Mouse (Mus musculus) forebrain, embryonic 11.5 days (tissue): ENCODE data around the gene Tnnc2. TPM values are rescaled to one million over a fixed set of nuclear protein-coding genes. Genes with fewer than 3 reads are reported as not detected.

Experiments
- ATAC-seq: fragments of 200-750 bp; cut with Nextera tagmentation; replicated peaks from 2 replicates; pipeline ENCODE4 v1.8.0; 2017; ENCODE audit warnings: moderate TSS enrichment; ENCODE audit not compliant: low FRiP score
- DNase-seq: peaks from one replicate; pipeline ENCODE4 v3.0.0-alpha.2; 2017; ENCODE audit warnings: low spot score
- H3K27ac ChIP-seq: fragments of 300-500 bp; sonication (generic); 2 replicates; pipeline ENCODE4 v1.5.1; 2014; ENCODE audit warnings: low read depth, low read length
- H3K27me3 ChIP-seq: fragments of 300-500 bp; sonication (generic); 2 replicates; pipeline ENCODE4 v1.6.1; 2014; ENCODE audit warnings: mild to moderate bottlenecking, low read length, mixed read lengths; ENCODE audit not compliant: control insufficient read depth, insufficient read depth
- H3K36me3 ChIP-seq: fragments of 300-500 bp; sonication (generic); 2 replicates; pipeline ENCODE4 v1.6.1; 2014; ENCODE audit warnings: mild to moderate bottlenecking, low read length, moderate library complexity, mixed read lengths; ENCODE audit not compliant: control insufficient read depth, insufficient read depth
- H3K4me1 ChIP-seq: fragments of 300-500 bp; sonication (generic); replicated peaks from 2 replicates; pipeline ENCODE4 v1.6.1; 2014; ENCODE audit warnings: low read length, mixed read lengths; ENCODE audit not compliant: control insufficient read depth, insufficient read depth
- H3K4me2 ChIP-seq: fragments of 300-500 bp; sonication (generic); 2 replicates; pipeline ENCODE4 v1.6.1; 2014; ENCODE audit warnings: low read depth, mild to moderate bottlenecking, low read length, moderate library complexity, mixed read lengths; ENCODE audit not compliant: severe bottlenecking
- H3K4me3 ChIP-seq: fragments of 300-500 bp; sonication (generic); 2 replicates; pipeline ENCODE4 v1.5.1; 2014; ENCODE audit warnings: low read depth, low read length
- H3K9ac ChIP-seq: fragments of 300-500 bp; sonication (generic); 2 replicates; pipeline ENCODE4 v1.6.1; 2014; ENCODE audit warnings: low read length
- H3K9me3 ChIP-seq: fragments of 300-500 bp; sonication (generic); 2 replicates; pipeline ENCODE4 v1.6.1; 2016; ENCODE audit warnings: low read length, mixed read lengths; ENCODE audit not compliant: control insufficient read depth
- WGBS: fragments of 180-500 bp; shearing (Covaris S2); extraction: QIAGEN DNeasy Blood & Tissue Kit; methylation state at CpG from one replicate; pipeline ENCODE4 v1.1.7; 2014; 5-methylcytosine and 5-hydroxymethylcytosine counted together
- polyA plus RNA-seq: library from polyadenylated mRNA; unstranded; fragments of >200 nt; fragmentation: Nextera tagmentation; extraction: Ambion mirVana; gene quantifications from 2 replicates; pipeline ENCODE4 v1.2.1, GENCODE M21; 2014

The Tnnc2 gene
- polyA plus RNA-seq, 1 experiment from 2014 or later = not detected

DNA sequence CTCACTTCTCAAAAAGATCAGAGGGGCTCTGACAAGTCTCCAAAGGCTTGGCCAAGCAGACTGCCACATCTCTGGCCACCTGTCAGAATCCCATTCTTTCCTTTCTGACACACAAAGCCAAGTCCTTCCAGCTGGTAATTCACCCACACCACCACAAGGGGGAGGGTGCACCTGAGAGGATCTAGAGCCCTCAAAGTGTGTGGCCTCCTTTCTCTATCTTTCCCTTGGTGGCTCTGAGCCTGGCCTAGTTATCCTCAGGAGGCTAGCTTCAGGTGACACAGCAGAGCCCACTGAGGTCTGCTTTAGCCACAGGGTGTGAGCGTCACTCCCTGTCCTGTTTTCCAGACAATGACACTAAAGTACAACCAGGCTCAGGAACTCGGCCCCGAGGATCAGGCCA, 13.5 kb upstream of the Tnnc2 start:
- H3K27ac ChIP-seq = no peak overlapping the region
- 0 out of 2 replicates have a peak, but pooled peaks have one; percentile 26 for ATAC-seq
- no peak overlapping the region for H3K4me2 ChIP-seq
- WGBS = 87% methylated on average over 3 of the region's 3 CpGs
- H3K9me3 ChIP-seq = no peaks in the 10 kb centered on the region
- DNase-seq = peak; percentile 81
- H3K27me3 ChIP-seq = no peaks in the 10 kb centered on the region
- no peak overlapping the region for H3K4me3 ChIP-seq
- H3K36me3 ChIP-seq = peaks cover 4% of the 10 kb centered on the region; the same call in 1 of the 2 replicates
- no peak overlapping the region for H3K9ac ChIP-seq
- H3K4me1 ChIP-seq = no peaks in the 10 kb centered on the region

DNA sequence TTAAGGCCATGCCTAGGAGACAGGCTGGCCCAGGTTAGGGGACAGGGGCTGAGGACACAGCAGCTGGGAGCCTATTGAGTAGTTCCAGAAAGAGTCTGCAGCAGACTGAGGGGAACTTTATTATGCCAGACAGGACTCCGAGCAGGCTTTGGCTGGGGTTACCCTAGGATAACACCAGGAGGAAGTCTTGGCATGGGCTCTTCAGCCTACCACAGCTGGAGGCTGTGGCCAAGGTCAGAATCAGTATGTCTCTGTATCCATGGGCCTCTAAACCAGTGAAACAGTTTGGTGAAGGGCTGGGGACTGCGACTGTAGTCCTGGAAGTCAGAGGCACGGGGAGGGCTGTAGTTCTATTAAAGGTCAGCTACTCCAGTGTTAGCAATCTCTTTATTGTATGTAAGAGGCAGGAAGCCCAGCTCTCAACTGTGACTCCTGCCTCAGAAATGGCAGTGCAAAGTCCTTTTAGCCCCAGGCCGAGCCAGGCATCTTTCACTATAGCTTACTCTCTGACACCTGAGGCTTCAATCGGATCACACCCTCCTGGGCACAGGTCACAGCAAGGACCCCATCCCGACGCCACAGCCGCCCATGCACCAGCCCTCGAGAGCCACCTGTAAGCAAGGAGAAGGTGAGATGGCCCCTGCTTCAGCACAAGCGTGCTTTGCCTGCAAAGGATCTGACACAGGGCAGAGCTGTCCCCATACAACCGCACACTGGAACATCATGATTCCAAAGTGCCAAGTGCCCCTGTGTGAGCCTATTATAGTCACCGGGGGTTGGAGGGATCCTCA, 12.8 kb upstream of the Tnnc2 start:
- Histone ChIP-seq H3K9ac (no peak overlapping the region), H3K4me2 (no peak overlapping the region), H3K36me3 (peaks cover 4% of the 10 kb centered on the region; the same call in 1 of the 2 replicates), H3K27me3 (no peaks in the 10 kb centered on the region), H3K4me1 (no peaks in the 10 kb centered on the region), H3K27ac (no peak overlapping the region), H3K9me3 (no peaks in the 10 kb centered on the region), H3K4me3 (no peak overlapping the region)
- WGBS = 94% methylated on average over 12 of the region's 12 CpGs
- no peak for DNase-seq
- no peak for ATAC-seq

DNA sequence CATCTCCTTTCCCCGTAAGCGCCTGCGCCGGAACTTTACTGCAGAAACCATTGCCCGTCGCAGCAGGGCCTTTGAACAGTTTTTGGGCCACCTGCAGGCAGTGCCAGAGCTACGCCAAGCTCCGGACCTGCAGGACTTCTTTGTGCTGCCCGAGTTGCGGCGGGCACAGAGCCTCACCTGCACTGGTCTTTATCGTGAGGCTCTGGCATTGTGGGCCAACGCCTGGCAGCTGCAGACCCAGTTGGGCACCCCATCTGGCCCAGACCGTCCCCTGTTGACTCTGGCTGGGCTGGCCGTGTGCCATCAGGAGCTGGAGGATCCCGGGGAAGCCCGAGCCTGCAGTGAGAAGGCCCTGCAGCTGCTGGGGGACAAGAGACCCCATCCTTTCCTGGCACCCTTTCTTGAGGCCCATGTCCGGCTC, 12.1 kb upstream of the Tnnc2 start:
- H3K36me3 ChIP-seq = peaks cover 4% of the 10 kb centered on the region; the same call in 1 of the 2 replicates
- no peak for ATAC-seq
- WGBS = 96% methylated on average over 18 of the region's 18 CpGs

DNA sequence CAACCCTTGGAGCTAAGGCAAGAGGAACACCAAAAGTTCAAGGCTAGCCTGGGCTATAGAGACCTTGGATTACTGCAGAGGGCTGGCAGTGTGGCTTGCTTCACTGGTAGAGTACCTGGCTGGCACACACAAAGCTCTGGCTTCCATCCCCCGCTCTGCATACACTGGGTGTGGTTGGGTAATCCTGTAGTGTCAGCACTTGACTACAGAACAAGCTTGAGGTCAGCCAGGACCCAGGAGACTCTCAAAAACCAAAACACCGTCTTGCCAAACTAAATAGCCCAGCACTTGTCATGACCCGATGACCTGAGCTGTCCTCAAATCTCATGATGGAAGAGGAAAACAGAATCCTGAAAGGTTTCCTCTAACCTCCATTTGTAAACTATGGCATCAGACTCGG, 10.7 kb upstream of the Tnnc2 start:
- Histone ChIP-seq H3K4me2 (no peak overlapping the region), H3K27ac (no peak overlapping the region), H3K9me3 (no peaks in the 10 kb centered on the region), H3K4me3 (no peak overlapping the region), H3K4me1 (peaks cover 3% of the 10 kb centered on the region; the same call in 1 of the 2 replicates), H3K36me3 (peaks cover 4% of the 10 kb centered on the region; the same call in 1 of the 2 replicates), H3K27me3 (no peaks in the 10 kb centered on the region), H3K9ac (no peak overlapping the region)
- 92% methylated on average over 4 of the region's 4 CpGs for WGBS
- DNase-seq (no peak), ATAC-seq (no peak)

More for the DNA sequence above, 12.1 kb upstream of the Tnnc2 start:
- no peak for DNase-seq
- Histone ChIP-seq H3K9ac (no peak overlapping the region), H3K4me3 (no peak overlapping the region), H3K27ac (no peak overlapping the region), H3K4me2 (no peak overlapping the region), H3K9me3 (no peaks in the 10 kb centered on the region), H3K27me3 (no peaks in the 10 kb centered on the region), H3K4me1 (no peaks in the 10 kb centered on the region)

- H3K4me2 ChIP-seq = no peak overlapping the region
- H3K4me3 ChIP-seq = no peak overlapping the region
- no peaks in the 10 kb centered on the region for H3K27me3 ChIP-seq
- H3K27ac ChIP-seq = no peak overlapping the region
- WGBS = 69% methylated on average over 4 of the region's 4 CpGs
- no peak overlapping the region for H3K9ac ChIP-seq
- no peaks in the 10 kb centered on the region for H3K9me3 ChIP-seq
- ATAC-seq (no peak), DNase-seq (no peak)
- peaks cover 4% of the 10 kb centered on the region; the same call in 1 of the 2 replicates for H3K36me3 ChIP-seq
- H3K4me1 ChIP-seq = peaks cover 6% of the 10 kb centered on the region; the same call in 1 of the 2 replicates
These were observed 8.6 kb upstream of the Tnnc2 start for GRCm38 (mm10) chr2:164788411-164788810.

DNA sequence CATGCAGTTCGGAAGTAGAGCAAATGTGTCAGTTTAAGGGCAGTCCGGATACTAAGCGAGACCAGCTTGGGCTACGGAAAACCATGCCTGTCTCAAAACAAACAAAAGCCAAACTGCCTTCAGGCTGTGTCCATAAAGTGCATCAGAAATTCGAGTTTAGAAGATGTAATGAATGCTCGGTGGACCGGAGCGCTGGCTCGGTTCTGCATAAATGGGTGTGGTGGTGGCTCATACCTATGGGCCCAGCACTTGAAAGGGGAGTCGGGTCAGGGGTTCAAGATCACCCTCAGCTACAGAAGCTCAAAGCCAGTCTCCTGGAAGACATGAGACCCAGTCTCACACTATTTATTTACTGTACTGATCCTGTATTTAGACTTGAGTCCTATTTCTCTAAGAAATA, 8.0 kb upstream of the Tnnc2 start:
- Histone ChIP-seq H3K27ac (no peak overlapping the region), H3K9me3 (no peaks in the 10 kb centered on the region), H3K27me3 (no peaks in the 10 kb centered on the region), H3K4me1 (peaks cover 6% of the 10 kb centered on the region; the same call in 1 of the 2 replicates), H3K4me3 (no peak overlapping the region), H3K36me3 (peaks cover 4% of the 10 kb centered on the region; the same call in 1 of the 2 replicates), H3K4me2 (no peak overlapping the region), H3K9ac (no peak overlapping the region)
- 86% methylated on average over 10 of the region's 10 CpGs for WGBS
- no peak for DNase-seq
- ATAC-seq = no peak

- Histone ChIP-seq H3K4me1 (peaks cover 6% of the 10 kb centered on the region; the same call in 1 of the 2 replicates), H3K36me3 (no peaks in the 10 kb centered on the region; the same call in 1 of the 2 replicates), H3K9me3 (no peaks in the 10 kb centered on the region), H3K27me3 (no peaks in the 10 kb centered on the region), H3K4me3 (no peak overlapping the region), H3K9ac (no peak overlapping the region), H3K4me2 (no peak overlapping the region), H3K27ac (no peak overlapping the region)
- 83% methylated on average over 3 of the region's 3 CpGs for WGBS
- ATAC-seq = no peak
- no peak for DNase-seq
These were observed 7.3 kb upstream of the Tnnc2 start for GRCm38 (mm10) chr2:164787032-164787431.

GRCm38 (mm10) chr2:164786388-164786885, 6.7 kb upstream of the Tnnc2 start:
- Histone ChIP-seq H3K9me3 (no peaks in the 10 kb centered on the region), H3K27me3 (no peaks in the 10 kb centered on the region), H3K4me2 (peak overlapping the region; percentile 93), H3K9ac (peak overlapping the region; percentile 78), H3K36me3 (no peaks in the 10 kb centered on the region; the same call in 1 of the 2 replicates), H3K27ac (no peak overlapping the region), H3K4me3 (peak overlapping the region; percentile 60), H3K4me1 (peaks cover 6% of the 10 kb centered on the region; the same call in 1 of the 2 replicates)
- 11% methylated on average over 15 of the region's 15 CpGs for WGBS
- no peak for ATAC-seq
- no peak for DNase-seq
